In genomic region chr12:64255016-64255415, GRCm38 (mm10) we compare ENCODE assay signal across 24 mouse cellular contexts.
DNase-seq lines count a peak whose midpoint lies in the region; ATAC-seq and TF ChIP-seq lines count a peak whose summit lies in the region.
"Had no signal": no experiment of that assay in that cellular context is flagged by ENCODE, and none has a peak within 500 bp of the region (broad histone marks: within the 10 kb centered on the region; RNA-seq: fewer than 3 reads in every experiment).

No protein-coding gene starts in this region.

- no peaks in the 10 kb centered on the region for H3K27me3 ChIP-seq in embryonic facial prominence, embryonic 11.5 days (ENCODE audit: control insufficient read depth, insufficient read depth, low read length)
- H3K27me3 ChIP-seq in embryonic facial prominence, embryonic 10.5 days (replicated peaks; ENCODE audit: low read depth, poor library complexity, severe bottlenecking): no peaks in the 10 kb centered on the region
- H3K27me3 ChIP-seq in kidney, embryonic 15.5 days: no peaks in the 10 kb centered on the region
- no peaks in the 10 kb centered on the region for H3K27me3 ChIP-seq in kidney, postnatal 0 days (ENCODE audit: insufficient read depth, low read length)
- H3K27me3 ChIP-seq: CH12.LX; embryonic facial prominence, embryonic 12.5 days; forebrain, embryonic 13.5 days; forebrain, embryonic 15.5 days; Patski had no signal

- H3K4me1 ChIP-seq in embryonic facial prominence, embryonic 11.5 days (ENCODE audit: control insufficient read depth, insufficient read depth, low read length): no peaks in the 10 kb centered on the region
- H3K4me1 ChIP-seq in embryonic facial prominence, embryonic 10.5 days: no peaks in the 10 kb centered on the region
- H3K4me1 ChIP-seq in kidney, embryonic 15.5 days: no peaks in the 10 kb centered on the region
- H3K4me1 ChIP-seq in kidney, postnatal 0 days (replicated peaks; ENCODE audit: insufficient read depth, low read length): no peaks in the 10 kb centered on the region
- H3K4me1 ChIP-seq: embryonic facial prominence, embryonic 12.5 days; forebrain, embryonic 13.5 days; forebrain, embryonic 15.5 days had no signal

- no peaks in the 10 kb centered on the region for H3K9me3 ChIP-seq in embryonic facial prominence, embryonic 11.5 days (replicated peaks; ENCODE audit: control insufficient read depth, low read length)
- no peaks in the 10 kb centered on the region for H3K9me3 ChIP-seq in embryonic facial prominence, embryonic 10.5 days
- H3K9me3 ChIP-seq in kidney, embryonic 15.5 days (replicated peaks): no peaks in the 10 kb centered on the region
- H3K9me3 ChIP-seq in kidney, postnatal 0 days (replicated peaks; ENCODE audit: low read length): no peaks in the 10 kb centered on the region
- H3K9me3 ChIP-seq: embryonic facial prominence, embryonic 12.5 days; forebrain, embryonic 13.5 days; forebrain, embryonic 15.5 days; G1E had no signal

- ATAC-seq in embryonic facial prominence, embryonic 11.5 days (replicated peaks; ENCODE audit: insufficient number of reproducible peaks, low FRiP score, low TSS enrichment, low read depth): no peak
- ATAC-seq in kidney, embryonic 15.5 days (replicated peaks; ENCODE audit: low FRiP score): peak; percentile 86; the same call in 1 of the 2 replicates
- ATAC-seq in kidney, postnatal 0 days (replicated peaks; ENCODE audit: low FRiP score, low read depth): 0 out of 2 replicates have a peak, but pooled peaks have one; percentile 29
- ATAC-seq: activated CD4-positive, CD25-positive, alpha-beta regulatory T cell, adult 4 months; CD4-positive, CD25-positive, alpha-beta regulatory T cell, adult 4 months; forebrain, embryonic 13.5 days; forebrain, embryonic 15.5 days; forebrain, postnatal 0 days; Patski had no signal

- no peaks in the 10 kb centered on the region for H3K36me3 ChIP-seq in embryonic facial prominence, embryonic 11.5 days (replicated peaks; ENCODE audit: control insufficient read depth, insufficient read depth, low read depth, low read length)
- no peaks in the 10 kb centered on the region for H3K36me3 ChIP-seq in embryonic facial prominence, embryonic 10.5 days (replicated peaks)
- no peaks in the 10 kb centered on the region for H3K36me3 ChIP-seq in kidney, embryonic 15.5 days
- no peaks in the 10 kb centered on the region for H3K36me3 ChIP-seq in kidney, postnatal 0 days (ENCODE audit: insufficient read depth, low read length)
- H3K36me3 ChIP-seq: embryonic facial prominence, embryonic 12.5 days; forebrain, embryonic 15.5 days; G1E had no signal

- H3K27ac ChIP-seq in embryonic facial prominence, embryonic 11.5 days (replicated peaks; ENCODE audit: low read depth, low read length): no peak overlapping the region
- H3K27ac ChIP-seq in embryonic facial prominence, embryonic 10.5 days (replicated peaks): no peak overlapping the region
- no peak overlapping the region for H3K27ac ChIP-seq in kidney, embryonic 15.5 days
- H3K27ac ChIP-seq in kidney, postnatal 0 days: no peak overlapping the region
- H3K27ac ChIP-seq: embryonic facial prominence, embryonic 12.5 days; forebrain, embryonic 13.5 days; forebrain, embryonic 15.5 days had no signal

- TF ChIP-seq CTCF in kidney, postnatal 0 days (IDR thresholded peaks at IDR 0.05; ENCODE audit: low read depth): no peak

- no peak overlapping the region for H3K9ac ChIP-seq in embryonic facial prominence, embryonic 11.5 days (replicated peaks; ENCODE audit: low read length)
- no peak overlapping the region for H3K9ac ChIP-seq in kidney, embryonic 15.5 days
- no peak overlapping the region for H3K9ac ChIP-seq in kidney, postnatal 0 days (ENCODE audit: low read depth, low read length)
- H3K9ac ChIP-seq: embryonic facial prominence, embryonic 12.5 days; forebrain, embryonic 13.5 days; forebrain, embryonic 15.5 days; forebrain, postnatal 0 days had no signal

- H3K4me3 ChIP-seq in embryonic facial prominence, embryonic 11.5 days (ENCODE audit: low read depth, low read length): no peak overlapping the region
- no peak overlapping the region for H3K4me3 ChIP-seq in embryonic facial prominence, embryonic 10.5 days
- H3K4me3 ChIP-seq in kidney, embryonic 15.5 days (replicated peaks): no peak overlapping the region
- H3K4me3 ChIP-seq in kidney, postnatal 0 days (replicated peaks; ENCODE audit: low read depth, low read length): no peak overlapping the region
- H3K4me3 ChIP-seq: embryonic facial prominence, embryonic 12.5 days; forebrain, embryonic 13.5 days; forebrain, embryonic 15.5 days had no signal

- DNase-seq in embryonic facial prominence, embryonic 11.5 days (ENCODE audit: low spot score): peak; percentile 1
- no peak for DNase-seq in embryonic facial prominence, embryonic 10.5 days (ENCODE audit: low spot score)
- DNase-seq in kidney, postnatal 36 days: no peak
- DNase-seq in kidney, postnatal 0 days (ENCODE audit: low spot score): peak; percentile 33
- DNase-seq in kidney, postnatal 4 days: no peak
- DNase-seq: adrenal gland, adult 8-10 months; adrenal gland, postnatal 14 days; adrenal gland, postnatal 36 days; B cell, adult 2 months; cerebellum, adult 11-12 months; cerebellum, adult 2 months; cerebellum, adult 9-10 months; cerebellum, postnatal 10 days; cerebellum, postnatal 25 days; forebrain, postnatal 0 days had no signal

- no peak overlapping the region for H3K4me2 ChIP-seq in embryonic facial prominence, embryonic 11.5 days (ENCODE audit: low read depth, low read length)
- no peak overlapping the region for H3K4me2 ChIP-seq in kidney, embryonic 15.5 days
- H3K4me2 ChIP-seq in kidney, postnatal 0 days (ENCODE audit: low read length): no peak overlapping the region
- H3K4me2 ChIP-seq: embryonic facial prominence, embryonic 12.5 days; forebrain, embryonic 13.5 days; forebrain, embryonic 15.5 days had no signal

Comparison
In these comparisons a context has a peak if more than half of its experiments do, and no peak if none do; other contexts are left out.
1. DNase-seq: peak in embryonic facial prominence, embryonic 11.5 days (single experiment) and kidney, postnatal 0 days (single experiment); none in embryonic facial prominence, embryonic 10.5 days (single experiment), kidney, postnatal 36 days (0 of 2) and kidney, postnatal 4 days (0 of 2).